Mouse (Mus musculus) hindbrain, embryonic 12.5 days (tissue): ENCODE results near the gene Gale. TPM values are rescaled to one million over a fixed set of nuclear protein-coding genes. Genes with fewer than 3 reads are reported as not detected.

Experiments used
- ATAC-seq: fragments of 200-750 bp; cut with Nextera tagmentation; 2 replicates; pipeline ENCODE4 v1.8.0; 2017; ENCODE audit warnings: moderate TSS enrichment; ENCODE audit not compliant: low FRiP score
- H3K27ac ChIP-seq: fragments of 300-500 bp; sonication (generic); 2 replicates; pipeline ENCODE4 v1.5.1; 2016; ENCODE audit warnings: mild to moderate bottlenecking
- H3K27me3 ChIP-seq: fragments of 300-500 bp; sonication (generic); 2 replicates; pipeline ENCODE4 v1.6.1; 2016; ENCODE audit warnings: mild to moderate bottlenecking
- H3K36me3 ChIP-seq: fragments of 300-500 bp; sonication (generic); 2 replicates; pipeline ENCODE4 v1.6.1; 2016; ENCODE audit warnings: mild to moderate bottlenecking
- H3K4me1 ChIP-seq: fragments of 300-500 bp; sonication (generic); 2 replicates; pipeline ENCODE4 v1.6.1; 2016
- H3K4me2 ChIP-seq: fragments of 300-500 bp; sonication (generic); replicated peaks from 2 replicates; pipeline ENCODE4 v1.6.1; 2016; ENCODE audit warnings: mild to moderate bottlenecking
- H3K4me3 ChIP-seq: fragments of 300-500 bp; sonication (generic); 2 replicates; pipeline ENCODE4 v1.5.1; 2016; ENCODE audit warnings: mild to moderate bottlenecking
- H3K9ac ChIP-seq: fragments of 300-500 bp; sonication (generic); 2 replicates; pipeline ENCODE4 v1.6.1; 2016; ENCODE audit warnings: mild to moderate bottlenecking, moderate library complexity
- H3K9me3 ChIP-seq: fragments of 300-500 bp; sonication (generic); replicated peaks from 2 replicates; pipeline ENCODE4 v1.6.1; 2016; ENCODE audit warnings: mild to moderate bottlenecking
- WGBS: fragments of 180-500 bp; shearing (Covaris S2); methylation state at CpG from one replicate; pipeline ENCODE4 v1.1.7; 2016; 5-methylcytosine and 5-hydroxymethylcytosine counted together
- polyA plus RNA-seq: library from polyadenylated mRNA; unstranded; fragments of >200 nt; fragmentation: Nextera tagmentation; extraction: Ambion mirVana; gene quantifications from 2 replicates; pipeline ENCODE4 v1.2.1, GENCODE M21; 2016

Gale gene
- polyA plus RNA-seq, 1 experiment from 2014 or later = 35.5 TPM

- ATAC-seq = peak; percentile 24
- Histone ChIP-seq H3K9ac (peak overlapping the region; percentile 80), H3K9me3 (no peaks in the 10 kb centered on the region), H3K4me3 (peak overlapping the region; percentile 65), H3K27me3 (no peaks in the 10 kb centered on the region; the same call in 1 of the 2 replicates), H3K27ac (peak overlapping the region; percentile 90), H3K4me1 (peaks cover 18% of the 10 kb centered on the region), H3K36me3 (peaks cover 54% of the 10 kb centered on the region), H3K4me2 (peak overlapping the region; percentile 77)
- WGBS = 7% methylated on average over 15 of the region's 15 CpGs
Measured at GRCm38 (mm10) chr4:135962946-135963345, 581 bp upstream of the Gale start.

- H3K27me3 ChIP-seq = no peaks in the 10 kb centered on the region; the same call in 1 of the 2 replicates
- peak overlapping the region; percentile 80 for H3K9ac ChIP-seq
- peaks cover 25% of the 10 kb centered on the region for H3K4me1 ChIP-seq
- WGBS = 6% methylated on average over 12 of the region's 12 CpGs
- peaks cover 55% of the 10 kb centered on the region for H3K36me3 ChIP-seq
- H3K27ac ChIP-seq = no peak overlapping the region
- peak overlapping the region; percentile 65 for H3K4me3 ChIP-seq
- no peak for ATAC-seq
- no peaks in the 10 kb centered on the region for H3K9me3 ChIP-seq
- H3K4me2 ChIP-seq = peak overlapping the region; percentile 77
Measured at GRCm38 (mm10) chr4:135964426-135964825, 899 bp downstream of the Gale start.

DNA sequence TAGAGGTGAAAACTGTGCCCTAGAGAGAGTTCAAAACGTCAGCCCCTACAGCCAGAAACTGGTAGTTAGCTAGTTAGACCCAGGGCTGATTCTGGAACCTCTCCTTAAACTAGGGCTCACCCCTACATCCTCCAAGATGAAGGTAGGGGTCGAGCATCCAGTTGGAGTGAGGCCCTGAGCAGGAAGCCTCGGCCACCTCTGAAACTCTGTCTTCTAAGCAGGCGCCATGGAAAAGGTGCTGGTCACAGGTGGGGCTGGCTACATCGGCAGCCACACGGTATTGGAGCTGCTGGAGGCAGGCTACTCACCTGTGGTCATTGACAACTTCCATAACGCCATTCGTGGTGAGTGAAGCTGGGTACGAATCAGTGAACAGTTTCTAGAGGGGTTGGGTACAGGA lies 1.6 kb downstream of the Gale start:
- Histone ChIP-seq H3K27me3 (no peaks in the 10 kb centered on the region; the same call in 1 of the 2 replicates), H3K36me3 (peaks cover 55% of the 10 kb centered on the region), H3K27ac (no peak overlapping the region), H3K9ac (no peak overlapping the region), H3K4me2 (no peak overlapping the region), H3K4me3 (no peak overlapping the region), H3K4me1 (peaks cover 31% of the 10 kb centered on the region), H3K9me3 (no peaks in the 10 kb centered on the region)
- 91% methylated on average over 9 of the region's 9 CpGs for WGBS
- no peak for ATAC-seq

GRCm38 (mm10) chr4:135966283-135966682 lies 2.8 kb downstream of the Gale start:
- no peaks in the 10 kb centered on the region for H3K9me3 ChIP-seq
- 95% methylated on average over 16 of the region's 16 CpGs for WGBS
- H3K9ac ChIP-seq = no peak overlapping the region
- H3K4me3 ChIP-seq = no peak overlapping the region
- peaks cover 59% of the 10 kb centered on the region for H3K36me3 ChIP-seq
- H3K4me2 ChIP-seq = no peak overlapping the region
- H3K27me3 ChIP-seq = no peaks in the 10 kb centered on the region; the same call in 1 of the 2 replicates
- peaks cover 36% of the 10 kb centered on the region for H3K4me1 ChIP-seq
- H3K27ac ChIP-seq = no peak overlapping the region
- ATAC-seq = no peak

- peaks cover 43% of the 10 kb centered on the region for H3K4me1 ChIP-seq
- no peak overlapping the region for H3K27ac ChIP-seq
- H3K4me2 ChIP-seq = no peak overlapping the region
- H3K9ac ChIP-seq = no peak overlapping the region
- ATAC-seq = no peak
- no peaks in the 10 kb centered on the region; the same call in 1 of the 2 replicates for H3K27me3 ChIP-seq
- 93% methylated on average over 18 of the region's 18 CpGs for WGBS
- H3K4me3 ChIP-seq = no peak overlapping the region
- no peaks in the 10 kb centered on the region for H3K9me3 ChIP-seq
- peaks cover 52% of the 10 kb centered on the region for H3K36me3 ChIP-seq
Measured at GRCm38 (mm10) chr4:135967086-135967760, 3.7 kb downstream of the Gale start.

- Histone ChIP-seq H3K4me3 (no peak overlapping the region), H3K4me1 (peaks cover 41% of the 10 kb centered on the region), H3K27me3 (no peaks in the 10 kb centered on the region; the same call in 1 of the 2 replicates), H3K9ac (no peak overlapping the region), H3K36me3 (peaks cover 52% of the 10 kb centered on the region), H3K9me3 (no peaks in the 10 kb centered on the region), H3K27ac (no peak overlapping the region), H3K4me2 (no peak overlapping the region)
- 60% methylated on average over 19 of the region's 19 CpGs for WGBS
- ATAC-seq = no peak
Measured at GRCm38 (mm10) chr4:135968271-135968869, 4.8 kb downstream of the Gale start.

GRCm38 (mm10) chr4:135969070-135969750 lies 5.7 kb downstream of the Gale start:
- H3K9me3 ChIP-seq = no peaks in the 10 kb centered on the region
- peaks cover 53% of the 10 kb centered on the region for H3K36me3 ChIP-seq
- WGBS = 89% methylated on average over 13 of the region's 13 CpGs
- H3K9ac ChIP-seq = no peak overlapping the region
- no peak overlapping the region for H3K4me2 ChIP-seq
- H3K27me3 ChIP-seq = no peaks in the 10 kb centered on the region; the same call in 1 of the 2 replicates
- no peak overlapping the region for H3K27ac ChIP-seq
- H3K4me3 ChIP-seq = no peak overlapping the region
- peaks cover 39% of the 10 kb centered on the region for H3K4me1 ChIP-seq
- no peak for ATAC-seq

GRCm38 (mm10) chr4:135970585-135970984 lies 7.1 kb downstream of the Gale start:
- Histone ChIP-seq H3K27ac (no peak overlapping the region), H3K9ac (no peak overlapping the region; the same call in 1 of the 2 replicates), H3K4me3 (no peak overlapping the region), H3K36me3 (peaks cover 65% of the 10 kb centered on the region), H3K4me1 (peaks cover 29% of the 10 kb centered on the region), H3K9me3 (no peaks in the 10 kb centered on the region), H3K27me3 (no peaks in the 10 kb centered on the region; the same call in 1 of the 2 replicates), H3K4me2 (no peak overlapping the region)
- ATAC-seq = no peak
- WGBS = 87% methylated on average over 11 of the region's 11 CpGs

- Histone ChIP-seq H3K36me3 (peaks cover 65% of the 10 kb centered on the region), H3K27ac (peak overlapping the region; percentile 79), H3K9me3 (no peaks in the 10 kb centered on the region), H3K9ac (peak overlapping the region; percentile 91), H3K27me3 (no peaks in the 10 kb centered on the region), H3K4me2 (peak overlapping the region; percentile 88), H3K4me3 (peak overlapping the region; percentile 86), H3K4me1 (peaks cover 29% of the 10 kb centered on the region)
- ATAC-seq = peak; percentile 63
- WGBS = 1% methylated on average over 35 of the region's 35 CpGs
Measured at GRCm38 (mm10) chr4:135971805-135972555, 8.5 kb downstream of the Gale start.

- under 1% methylated on average over 18 of the region's 19 CpGs for WGBS
- H3K36me3 ChIP-seq = peaks cover 63% of the 10 kb centered on the region
Measured at GRCm38 (mm10) chr4:135972556-135972906, 9.0 kb downstream of the Gale start, which contains the start of gene Lypla2. TSS of gene Lypla2 (minus strand) at chr4:135972626.

DNA sequence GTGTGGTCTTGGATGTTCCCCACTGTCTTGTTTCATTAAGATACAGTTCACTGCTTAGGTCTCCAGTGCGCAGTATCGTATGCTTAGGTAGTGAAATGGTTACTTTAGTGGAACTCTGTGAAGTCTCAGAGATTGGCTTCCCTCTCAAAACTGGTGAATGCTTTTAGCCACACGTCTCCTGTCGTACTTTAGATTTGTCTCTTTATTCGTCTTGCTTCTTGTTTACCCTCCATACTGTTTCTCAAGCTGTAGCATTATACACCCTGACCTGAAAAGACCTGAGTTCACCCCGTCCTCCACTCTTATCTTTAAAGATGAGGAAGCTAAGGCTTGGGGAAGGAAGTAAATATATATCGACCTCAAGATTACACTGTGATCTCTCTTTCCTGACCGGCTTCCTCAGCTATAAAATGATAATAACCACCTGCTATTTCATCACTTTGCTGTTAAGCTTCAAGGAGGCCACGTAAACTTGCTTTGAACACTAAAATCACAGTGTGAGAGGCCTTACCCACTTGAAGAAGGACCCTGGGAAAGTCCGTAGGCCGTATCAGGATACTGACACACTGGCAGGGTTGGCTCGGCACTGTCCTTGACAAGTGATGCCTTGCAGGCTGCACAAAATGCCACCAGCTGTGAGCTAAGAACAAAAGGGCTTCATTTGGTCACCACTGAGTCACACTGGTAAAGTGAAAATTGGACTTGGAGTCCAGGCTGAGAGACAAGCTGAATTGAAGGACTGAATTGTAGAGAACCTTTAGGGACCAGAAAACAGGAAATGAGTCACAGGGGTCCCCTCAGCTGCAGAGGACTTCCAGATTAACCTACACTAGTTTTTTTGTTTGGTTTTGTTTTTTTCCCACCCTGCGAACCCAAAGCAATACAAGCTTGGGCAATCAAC lies 9.6 kb downstream of the Gale start:
- no peaks in the 10 kb centered on the region for H3K9me3 ChIP-seq
- H3K27ac ChIP-seq = 0 out of 2 replicates have a peak overlapping the region, but pooled peaks have one; percentile 23
- H3K4me1 ChIP-seq = peaks cover 29% of the 10 kb centered on the region
- peak overlapping the region; percentile 91 for H3K9ac ChIP-seq
- peaks cover 57% of the 10 kb centered on the region for H3K36me3 ChIP-seq
- peak overlapping the region; percentile 86 for H3K4me3 ChIP-seq
- no peak for ATAC-seq
- no peaks in the 10 kb centered on the region for H3K27me3 ChIP-seq
- H3K4me2 ChIP-seq = peak overlapping the region; percentile 88
- 76% methylated on average over 13 of the region's 13 CpGs for WGBS

More at GRCm38 (mm10) chr4:135972556-135972906, 9.0 kb downstream of the Gale start, which contains the start of gene Lypla2:
- Histone ChIP-seq H3K9ac (peak within 1 kb of the TSS; percentile 91), H3K4me2 (peak within 1 kb of the TSS; percentile 88), H3K4me3 (peak within 1 kb of the TSS; percentile 86), H3K27ac (peak within 1 kb of the TSS; percentile 79), H3K9me3 (no peaks in the 10 kb centered on the region), H3K27me3 (no peaks in the 10 kb centered on the region), H3K4me1 (peaks cover 29% of the 10 kb centered on the region)
- peak; percentile 79 for ATAC-seq
